Mouse (Mus musculus) urinary bladder, adult 18-20 months (tissue): ENCODE results near the gene Ptpn6.
"Not testable (repeated sequence)": the region's sequence is repeated elsewhere in the genome, so short reads cannot be mapped to it uniquely, and the experiment has no call there.

Source experiments
- DNase-seq, 2 experiments: peaks; one replicate each; pipeline ENCODE4 v3.0.0; 2022; ENCODE audit warnings: low spot score in 2 of 2, mixed read lengths in 2 of 2

The Ptpn6 gene

DNA sequence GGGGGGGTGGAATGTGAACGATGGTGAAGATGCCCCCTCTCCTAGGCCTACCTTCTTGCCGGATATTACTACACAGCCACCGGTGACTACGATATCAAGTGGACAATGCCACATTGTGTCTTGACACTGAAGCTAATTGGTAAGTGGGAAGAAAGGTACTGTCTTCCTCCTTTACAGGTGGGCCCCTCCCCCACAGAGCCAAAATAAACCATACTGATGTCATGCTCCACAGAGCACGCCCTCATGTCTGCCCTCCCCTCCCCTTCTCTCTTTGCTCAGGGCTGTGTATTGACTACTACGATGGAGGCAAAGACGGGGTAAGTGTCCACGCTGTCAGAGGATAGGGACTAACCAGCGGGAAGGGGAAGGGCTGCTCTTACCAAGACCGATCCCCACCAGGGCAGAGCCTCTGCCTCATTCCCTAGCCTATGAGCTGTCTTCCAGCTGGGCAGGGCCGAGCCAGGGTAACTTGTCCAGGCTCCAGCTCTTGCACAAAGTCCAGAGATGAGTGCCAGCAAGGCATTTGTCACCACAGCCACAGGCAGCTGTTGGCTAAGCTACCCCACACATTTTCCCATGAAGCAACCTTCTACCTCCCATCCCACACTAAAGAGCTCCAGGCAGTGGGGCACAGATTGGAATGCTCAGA, 38.4 kb downstream of the Ptpn6 start:
- no peak for DNase-seq

DNA sequence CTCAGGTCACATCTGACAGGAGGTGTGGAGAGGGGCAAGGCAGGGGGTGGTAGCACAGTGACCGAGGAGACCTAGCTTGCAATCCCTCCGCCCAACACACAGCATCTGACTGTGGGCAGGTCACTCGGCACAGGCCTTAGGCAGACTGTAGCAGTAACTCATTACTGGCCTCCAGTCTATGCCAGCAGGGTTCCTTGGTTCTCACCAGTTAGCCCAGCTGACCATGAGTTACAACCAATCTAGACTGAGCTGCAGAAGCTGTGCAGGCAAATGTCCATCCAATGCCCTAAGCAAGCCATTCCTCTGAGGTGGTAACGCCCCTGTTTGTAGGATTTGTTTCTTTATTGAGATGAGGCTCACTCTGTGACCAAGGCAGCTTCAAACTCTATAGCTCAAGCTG, 39.1 kb downstream of the Ptpn6 start:
- no peak for DNase-seq

DNA sequence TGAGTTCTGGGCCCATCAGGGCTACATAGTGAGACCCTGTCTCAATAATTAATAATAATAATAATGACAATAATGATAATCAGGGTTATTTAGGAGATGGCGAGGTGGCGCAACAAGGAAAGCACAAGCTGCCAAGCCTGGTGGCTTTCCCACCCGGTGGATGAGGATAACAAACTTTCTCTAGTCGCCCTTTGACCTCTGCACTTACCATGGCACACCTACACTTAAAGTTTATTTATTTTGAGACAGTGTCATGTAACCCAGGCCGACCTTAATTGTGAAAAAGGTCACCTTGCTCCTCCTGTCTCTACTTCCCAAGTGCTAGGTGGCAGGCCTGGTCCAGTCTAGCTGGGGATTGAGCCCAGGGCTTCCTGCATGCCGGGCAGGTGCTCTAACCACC, 39.8 kb downstream of the Ptpn6 start:
- DNase-seq, result no peak

DNA sequence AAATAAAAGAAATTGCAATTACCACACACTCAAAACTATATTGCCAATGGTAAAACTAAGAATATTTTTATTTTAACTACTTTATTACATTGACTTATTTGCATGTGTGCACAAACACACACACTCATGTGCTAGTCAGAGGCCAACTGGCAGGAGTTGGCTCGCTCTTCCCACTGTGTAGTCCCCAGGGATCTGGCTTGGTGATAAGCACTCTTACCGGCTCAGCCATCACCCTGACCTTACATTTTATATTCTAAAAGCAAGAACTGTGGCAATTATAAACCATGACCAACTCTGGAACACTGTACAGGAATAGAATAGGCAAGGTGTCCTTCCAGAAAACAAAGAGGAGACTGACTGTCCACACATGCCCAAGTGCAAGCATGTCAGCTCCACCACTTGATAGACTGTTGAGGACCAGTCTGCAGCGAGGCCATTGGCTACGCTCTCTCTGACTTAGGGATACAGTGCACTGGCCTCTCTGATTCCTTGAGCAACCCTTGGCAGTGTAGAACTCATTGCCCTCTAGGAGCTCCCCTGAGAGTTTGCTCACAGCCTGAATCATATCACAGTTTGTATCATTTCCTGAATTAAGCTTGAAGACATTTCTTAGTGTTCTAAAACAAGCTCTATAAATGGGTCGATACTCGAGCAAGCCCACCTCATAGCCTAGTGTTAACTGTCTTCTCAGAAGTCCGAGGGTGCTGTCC, 41.9 kb downstream of the Ptpn6 start:
- no peak for DNase-seq

DNA sequence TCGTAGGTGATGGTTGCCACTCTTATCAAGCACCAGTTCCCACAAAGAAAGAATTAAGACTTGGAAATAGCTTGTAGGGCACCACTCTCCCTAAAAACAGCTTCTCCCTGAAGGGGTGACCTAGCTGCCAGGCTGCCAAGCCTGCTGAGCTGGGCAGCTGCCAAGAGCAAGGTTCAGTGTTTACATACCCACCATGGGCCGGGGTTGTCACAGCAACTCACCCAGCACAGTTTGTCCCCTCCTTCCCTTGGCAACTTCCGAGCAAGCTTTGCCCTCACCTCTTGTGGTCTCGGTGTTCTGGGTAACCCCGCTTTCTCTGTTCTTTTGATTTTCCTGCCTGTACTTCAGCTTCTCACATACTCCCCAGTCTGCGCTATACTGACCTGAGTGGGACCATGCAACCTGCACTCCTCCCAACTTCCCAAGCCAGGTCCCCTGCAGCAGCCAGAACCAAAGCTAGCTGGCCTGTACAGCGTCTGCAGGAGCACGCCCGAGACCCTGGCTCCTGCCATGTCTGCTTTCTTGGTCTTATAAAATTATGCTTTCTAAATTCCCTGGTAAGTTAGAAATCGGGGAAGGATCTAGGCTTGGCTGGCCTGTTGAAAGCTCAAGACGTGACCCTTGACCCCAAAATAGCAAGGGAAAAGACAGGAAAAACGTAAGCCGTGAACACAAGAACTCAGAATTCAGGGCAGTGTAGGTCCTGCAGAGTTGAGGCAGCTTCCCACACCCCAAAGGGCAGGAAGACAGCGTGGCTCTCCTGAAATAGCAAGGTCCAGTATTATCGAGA, 44.2 kb downstream of the Ptpn6 start:
- peak; percentile 58 to 66 for DNase-seq

DNA sequence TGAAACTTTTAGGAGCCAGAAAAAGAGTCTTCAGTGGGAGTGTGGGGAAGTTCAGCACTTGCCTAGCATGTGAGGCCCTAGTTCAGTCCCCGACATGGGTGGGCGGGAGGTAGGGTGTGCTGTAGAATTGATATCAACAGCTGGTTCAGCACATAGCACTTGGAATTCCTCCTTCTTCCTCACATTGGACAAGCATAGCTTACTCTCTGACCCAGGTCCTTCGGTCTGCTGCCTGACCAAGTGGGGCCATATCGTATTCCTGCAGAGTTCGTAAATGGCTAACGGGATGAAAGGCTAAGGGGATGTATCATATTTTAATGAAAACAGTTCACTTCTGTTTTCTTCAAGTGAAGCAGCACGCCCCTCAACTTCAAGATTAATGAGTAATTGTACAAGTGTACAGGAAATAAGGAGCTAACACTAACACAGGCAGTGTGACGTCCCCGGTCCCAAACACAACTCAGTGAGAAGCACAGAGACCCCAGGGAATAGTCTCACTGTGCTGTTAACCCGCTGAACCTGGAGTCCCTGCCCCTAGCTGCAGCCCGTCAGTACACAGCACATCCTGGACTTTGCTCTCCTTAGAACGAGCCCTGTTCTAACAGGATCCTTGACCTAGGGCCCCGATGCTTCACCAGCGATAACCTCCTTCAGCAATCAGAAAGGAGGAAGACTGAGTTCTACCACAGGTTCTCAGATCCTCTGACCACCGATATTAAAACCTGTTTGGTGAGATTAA, 45.1 kb downstream of the Ptpn6 start:
- DNase-seq, result no peak

DNA sequence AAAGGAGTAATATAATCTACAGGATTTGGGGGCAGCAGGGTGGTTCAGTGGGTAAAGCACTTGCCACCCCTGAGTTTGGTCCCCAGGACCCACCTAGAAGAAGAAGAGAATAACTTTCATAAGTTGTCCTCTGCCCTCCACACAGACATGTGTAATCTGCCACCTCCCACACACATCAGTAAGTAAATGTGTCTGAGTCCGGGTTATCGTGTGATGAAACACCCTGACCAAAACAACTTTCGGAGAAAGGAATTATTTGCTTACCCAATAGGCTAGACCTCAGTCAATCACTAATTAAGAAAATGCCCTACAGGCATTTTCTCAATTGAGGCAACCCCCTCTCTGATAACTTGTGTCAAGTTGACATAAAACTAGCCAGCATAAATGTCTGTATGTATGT, 48.0 kb downstream of the Ptpn6 start:
- DNase-seq, result no peak

DNA sequence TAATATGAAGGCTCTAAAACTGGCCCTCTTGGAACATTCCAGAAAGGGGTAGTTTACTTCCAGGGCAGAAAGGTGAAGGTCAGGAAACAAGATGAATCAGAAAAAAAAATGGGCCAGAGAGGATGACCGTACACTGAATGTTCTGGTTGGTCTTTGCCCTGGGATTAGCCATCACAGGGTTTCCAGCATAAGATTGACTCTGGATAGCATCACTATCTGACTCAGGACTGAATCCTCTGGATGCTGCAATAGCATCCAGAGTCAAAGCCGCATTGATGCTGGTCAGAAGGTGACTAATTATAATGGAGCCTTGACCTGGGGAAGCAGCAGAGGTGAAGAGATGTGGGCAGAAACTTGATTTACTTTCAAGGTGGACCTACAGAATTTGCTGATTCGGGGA, 49.5 kb downstream of the Ptpn6 start:
- DNase-seq, result no peak

DNA sequence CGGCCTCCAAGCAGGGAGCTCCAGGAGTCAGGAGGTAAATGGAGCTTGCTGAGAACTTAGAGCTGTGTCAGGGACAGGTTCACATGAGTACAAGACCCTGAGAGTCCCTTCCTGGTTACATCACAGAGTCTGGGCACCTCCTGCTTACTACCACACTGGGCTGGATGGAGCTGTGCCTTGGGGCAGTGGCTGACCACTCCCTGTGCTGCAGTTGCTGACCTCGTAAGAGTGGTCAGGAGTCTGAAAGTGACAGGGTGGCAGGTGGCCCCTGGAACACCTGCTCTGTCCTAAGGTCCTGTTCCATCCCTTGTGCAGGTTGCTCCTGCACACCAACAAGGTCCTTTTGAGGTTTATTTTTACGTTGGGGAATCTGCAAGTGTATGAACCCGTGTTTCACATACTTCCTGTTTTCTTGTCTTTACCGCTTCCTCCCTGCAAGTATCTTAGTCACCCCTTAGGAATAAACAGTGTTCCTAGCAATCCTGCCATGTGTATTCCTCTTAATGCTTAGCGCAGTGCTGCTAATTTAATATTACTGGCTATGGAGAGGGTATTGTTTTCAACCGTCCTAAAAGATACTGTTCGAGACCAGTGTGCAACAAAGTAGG, 50.3 kb downstream of the Ptpn6 start:
- DNase-seq, result no peak

DNA sequence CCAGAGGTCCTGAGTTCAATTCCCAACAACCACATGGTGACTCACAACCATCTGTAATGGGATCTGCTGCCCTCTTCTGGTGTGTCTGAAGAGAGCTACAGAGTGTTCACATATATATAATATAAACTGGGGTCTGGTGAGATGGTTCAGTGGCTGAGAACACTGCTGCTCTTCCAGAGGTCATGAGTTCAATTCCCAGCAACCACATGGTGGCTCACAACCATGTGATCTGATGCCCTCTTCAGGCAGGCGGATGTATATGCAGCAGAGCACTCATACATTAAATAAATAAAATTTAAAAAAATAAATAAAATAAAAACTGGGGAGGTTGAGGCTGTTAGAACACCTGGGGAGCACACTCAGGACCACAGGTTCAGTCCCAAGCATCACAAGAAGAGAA, 51.9 kb downstream of the Ptpn6 start:
- not testable (repeated sequence) for DNase-seq

DNA sequence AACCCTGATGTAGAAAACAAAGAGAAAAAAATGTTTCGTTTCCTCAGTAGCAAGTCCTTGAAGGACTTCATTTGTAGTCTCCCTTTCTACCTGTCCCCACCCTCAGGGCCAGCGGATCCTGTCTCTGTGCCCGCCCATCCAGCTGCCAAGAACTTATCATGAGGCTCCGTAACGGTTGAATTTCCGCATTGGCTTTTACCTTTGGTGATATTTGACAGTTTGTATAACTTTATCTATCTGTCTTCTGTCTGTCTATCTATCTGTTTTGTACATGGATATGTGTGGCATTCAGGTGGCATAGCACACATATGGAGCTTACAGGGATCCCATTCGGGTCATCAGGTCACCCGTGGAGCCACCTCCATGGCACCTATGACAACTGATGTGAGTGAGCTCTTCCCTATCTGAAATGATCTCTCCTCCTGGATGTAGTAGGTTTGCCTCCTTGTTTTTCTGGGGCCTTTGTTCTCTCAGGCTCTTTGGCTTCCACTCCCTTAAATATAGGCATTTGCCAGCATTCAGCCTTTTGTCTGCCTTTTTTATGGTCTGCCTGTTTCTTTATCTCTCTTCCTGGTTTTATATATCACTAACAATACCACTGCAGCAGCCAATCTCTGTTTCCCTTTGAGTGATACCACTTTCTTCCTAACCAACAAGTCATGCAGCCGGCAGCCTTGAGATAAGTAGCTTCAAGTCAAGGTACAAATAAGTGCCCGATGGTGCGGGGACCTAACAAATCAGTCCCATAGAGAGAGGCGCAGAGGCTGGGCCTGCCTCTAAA, 52.7 kb downstream of the Ptpn6 start:
- no peak for DNase-seq

DNA sequence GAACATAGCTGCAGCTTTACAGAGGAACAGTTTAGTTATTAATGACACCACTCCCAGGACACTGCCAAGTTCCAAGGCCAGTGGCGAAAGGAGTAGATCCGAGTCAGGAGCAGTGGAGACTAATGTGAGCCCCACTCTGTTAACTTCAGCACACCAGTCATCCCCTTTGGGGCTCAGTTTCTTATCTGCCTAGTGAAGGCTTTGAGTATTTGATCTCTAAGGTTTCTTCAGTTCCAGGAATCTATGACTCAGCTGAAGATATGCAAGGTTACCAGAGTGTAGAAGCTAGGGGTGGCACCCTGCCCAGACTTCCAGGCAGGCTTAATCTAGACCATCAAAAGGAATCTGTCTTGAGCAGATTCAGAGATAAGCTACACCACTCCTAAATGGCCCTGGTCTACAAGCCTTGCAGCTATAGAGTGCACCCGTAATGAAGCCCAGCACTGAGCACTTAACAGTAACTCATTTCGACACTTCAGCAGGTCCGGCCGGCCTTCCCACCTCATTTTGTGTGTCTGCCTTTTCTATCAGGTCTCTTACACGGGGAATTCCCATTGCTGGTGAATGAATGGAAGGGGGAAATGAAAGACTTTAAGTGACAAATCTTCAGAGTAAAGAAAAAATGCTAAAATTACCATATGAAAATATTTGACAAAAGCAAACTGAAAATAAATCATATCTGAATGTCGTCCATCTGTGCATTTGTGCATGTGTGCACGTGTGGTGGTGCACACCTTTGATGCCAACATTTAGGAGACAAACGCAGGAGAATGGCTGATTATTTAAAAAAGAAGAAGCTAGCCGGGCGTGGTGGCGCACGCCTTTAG, 54.7 kb downstream of the Ptpn6 start:
- DNase-seq, result peak; percentile 43 to 44

DNA sequence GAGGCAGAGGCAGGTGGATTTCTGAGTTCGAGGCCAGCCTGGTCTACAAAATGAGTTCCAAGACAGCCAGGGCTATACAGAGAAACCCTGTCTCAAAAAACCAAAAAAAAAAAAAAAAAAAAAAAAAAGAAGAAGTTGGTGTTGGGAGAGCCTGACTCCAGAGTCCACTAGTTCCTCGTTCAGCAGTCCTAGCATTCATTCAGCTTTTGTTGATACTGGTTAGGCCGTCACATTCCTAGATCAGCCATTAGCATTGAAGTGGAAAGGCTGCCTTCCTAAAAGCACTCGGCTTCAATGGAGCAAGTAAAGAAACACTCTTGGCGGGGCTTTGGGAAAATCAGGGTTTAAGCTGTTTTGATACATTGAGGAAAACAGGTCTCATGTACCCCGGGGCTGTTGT, 56.2 kb downstream of the Ptpn6 start:
- not testable (repeated sequence) for DNase-seq

DNA sequence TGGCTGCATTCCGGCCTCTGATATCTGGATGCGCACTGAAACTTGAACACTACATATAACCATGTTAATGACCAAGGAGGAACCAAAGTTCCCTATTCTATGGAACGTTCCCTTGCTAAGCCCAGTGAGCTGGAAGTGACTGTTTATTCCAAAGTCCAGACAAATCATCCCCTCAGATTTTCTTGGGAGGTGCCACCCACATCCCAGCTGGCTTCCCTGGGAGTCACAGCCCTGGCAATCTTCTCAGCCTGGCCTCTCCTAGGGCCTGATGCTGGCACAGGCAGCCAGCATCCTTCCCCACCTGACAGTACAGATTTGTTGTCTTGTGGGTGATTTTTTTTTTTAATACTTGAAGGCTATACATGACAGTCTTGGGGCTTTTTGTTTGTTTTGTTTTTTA, 59.0 kb downstream of the Ptpn6 start:
- DNase-seq, result no peak

DNA sequence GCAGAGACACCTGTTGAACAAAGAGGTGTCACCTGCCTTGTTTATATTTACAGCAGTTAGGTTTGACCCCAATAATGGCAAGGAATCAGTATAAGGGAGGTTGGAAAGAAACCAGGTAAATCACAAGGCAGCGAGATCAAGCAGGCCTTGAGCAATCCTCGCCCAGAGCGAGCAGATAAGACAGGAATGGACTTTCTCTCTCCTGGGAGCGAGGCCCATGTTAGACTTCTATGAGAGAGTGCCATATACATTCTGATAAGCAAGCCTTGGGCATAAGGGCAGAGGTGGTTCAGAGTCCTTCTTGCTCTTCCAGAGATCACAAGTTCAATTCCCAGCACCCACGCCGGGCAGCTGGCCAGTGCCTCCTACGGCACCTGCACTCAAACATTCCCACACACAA, 59.7 kb downstream of the Ptpn6 start:
- no peak for DNase-seq

DNA sequence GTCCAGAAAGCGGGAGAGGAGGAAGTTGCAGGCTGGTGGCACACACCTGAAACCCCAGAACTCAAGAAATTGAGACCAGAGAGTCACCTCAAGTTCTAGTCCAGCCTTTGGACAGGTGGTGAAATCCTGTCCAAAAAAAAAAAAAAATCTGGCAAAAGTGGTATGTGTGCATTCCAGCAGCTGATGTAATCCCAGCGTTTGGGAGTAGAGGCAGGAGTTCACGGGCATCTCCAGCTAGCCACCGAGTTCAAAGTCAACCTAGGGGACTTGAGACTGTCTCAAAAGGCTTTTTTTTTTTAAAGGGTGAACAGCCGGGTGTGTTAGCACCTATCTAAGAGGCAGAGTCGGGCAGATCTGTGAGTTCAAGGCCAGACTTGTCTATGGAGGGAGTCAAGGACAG, 62.3 kb downstream of the Ptpn6 start:
- no peak for DNase-seq

DNA sequence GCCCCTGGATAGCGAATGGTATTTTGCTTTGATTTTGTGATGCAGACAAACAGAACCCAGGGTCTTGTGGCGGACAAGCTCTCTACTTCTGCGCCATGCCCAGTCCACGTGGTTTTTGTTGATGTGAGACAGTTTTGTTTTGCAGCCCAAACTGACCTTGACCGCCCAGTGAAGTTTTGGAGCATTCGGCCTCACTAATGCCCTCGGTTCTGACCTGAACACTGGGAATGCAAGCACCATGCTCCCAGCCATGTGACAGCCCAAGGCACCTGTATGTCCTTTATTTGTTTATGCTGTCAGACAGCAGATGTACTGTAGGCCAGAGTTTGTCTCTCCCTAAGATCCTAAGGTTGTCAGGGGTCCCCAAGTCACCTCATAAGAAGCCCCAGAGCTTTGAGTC, 63.9 kb downstream of the Ptpn6 start:
- no peak for DNase-seq

DNA sequence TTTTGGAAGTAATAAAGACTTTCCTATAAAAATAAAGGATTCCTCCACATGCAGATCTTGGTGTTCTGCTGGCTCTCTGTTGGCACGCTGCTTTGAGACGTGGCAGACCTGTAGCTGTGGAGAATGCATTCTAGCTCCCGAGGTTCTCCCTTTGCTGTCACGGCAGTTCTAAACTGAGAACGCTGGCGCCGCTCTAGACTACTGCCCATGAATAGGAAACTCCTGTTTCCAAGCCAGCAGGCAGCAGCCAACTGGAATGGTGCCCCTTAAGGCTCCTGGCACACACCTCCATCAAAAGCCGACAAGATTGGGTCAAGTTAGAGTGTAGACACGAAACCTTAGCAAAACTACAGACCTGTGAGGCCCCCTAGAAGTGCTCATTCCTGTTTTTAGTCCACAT, 64.9 kb downstream of the Ptpn6 start:
- no peak for DNase-seq

DNA sequence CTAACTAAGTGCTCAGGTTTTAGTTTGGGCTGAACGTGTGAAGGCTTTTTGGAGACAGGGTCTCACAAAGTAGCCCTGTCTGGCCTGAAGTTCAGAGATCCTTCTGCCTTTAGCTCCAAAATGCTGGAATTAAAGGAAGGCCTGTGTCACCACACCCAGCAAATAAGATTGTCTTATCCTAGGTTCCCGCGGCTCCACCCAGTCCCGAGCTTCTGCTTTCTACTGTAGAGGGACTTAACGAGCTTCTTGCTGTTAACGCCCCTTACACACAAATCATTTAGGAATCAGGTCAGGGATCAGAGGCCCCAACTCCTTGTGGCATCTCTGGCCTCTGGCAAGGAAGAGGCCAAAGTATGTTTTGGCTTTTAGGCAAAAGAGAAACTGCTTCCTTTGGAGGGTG, 66.4 kb downstream of the Ptpn6 start:
- no peak for DNase-seq
